Mouse (Mus musculus) MEL (cell line): ENCODE data around the gene Letmd1. TPM values are rescaled to one million over a fixed set of nuclear protein-coding genes. Genes with fewer than 3 reads are reported as not detected.

Source experiments
- DNase-seq: peaks from one replicate; pipeline ENCODE4 v3.0.0; 2011; ENCODE audit warnings: low read depth, low spot score
- H3K27ac ChIP-seq: 2 replicates; pipeline ENCODE4 v1.5.1; 2012; ENCODE audit warnings: low read depth, mild to moderate bottlenecking, control low read depth, low read length, moderate library complexity; ENCODE audit not compliant: control insufficient read depth
- H3K27me3 ChIP-seq, 2 experiments: fragments of 150-350 bp in 1 of 2; sonication (generic) in 1 of 2; 2 replicates each; pipeline ENCODE4 v1.6.1; 2012; ENCODE audit warnings: low read length in 2 of 2, mild to moderate bottlenecking in 2 of 2, improper control_type of control experiment in 1 of 2, moderate library complexity in 1 of 2; ENCODE audit not compliant: insufficient read depth in 2 of 2, control insufficient read depth in 1 of 2
- H3K36me3 ChIP-seq, 2 experiments: 2 replicates each; pipeline ENCODE4 v1.6.1; 2012 to 2014; ENCODE audit warnings: low read length in 2 of 2, improper control_type of control experiment in 1 of 2, inconsistent platforms in 1 of 2, mild to moderate bottlenecking in 1 of 2; ENCODE audit not compliant: insufficient read depth in 2 of 2, control insufficient read depth in 1 of 2
- H3K4me1 ChIP-seq, 2 experiments: fragments of 150-350 bp in 1 of 2; sonication (generic) in 1 of 2; 2 replicates each; pipeline ENCODE4 v1.6.1; 2012; ENCODE audit warnings: low read length in 2 of 2, improper control_type of control experiment in 1 of 2, mild to moderate bottlenecking in 1 of 2; ENCODE audit not compliant: insufficient read depth in 2 of 2, control insufficient read depth in 1 of 2
- H3K4me3 ChIP-seq, 2 experiments: fragments of 150-350 bp in 1 of 2; sonication (generic) in 1 of 2; 2 replicates each; pipeline ENCODE4 v1.5.1; 2012; ENCODE audit warnings: low read depth in 2 of 2, low read length in 2 of 2, mild to moderate bottlenecking in 2 of 2, moderate library complexity in 2 of 2, control low read depth in 1 of 2, improper control_type of control experiment in 1 of 2; ENCODE audit not compliant: control insufficient read depth in 1 of 2, insufficient read depth in 1 of 2
- H3K79me2 ChIP-seq: 2 replicates; pipeline ENCODE4 v1.6.1; 2012; ENCODE audit warnings: mild to moderate bottlenecking, low read length, moderate library complexity; ENCODE audit not compliant: control insufficient read depth, poor library complexity, insufficient read depth
- H3K9ac ChIP-seq: 2 replicates; pipeline ENCODE4 v1.6.1; 2012; ENCODE audit warnings: low read depth, mild to moderate bottlenecking, control low read depth, low read length, moderate library complexity; ENCODE audit not compliant: control insufficient read depth, poor library complexity, severe bottlenecking
- H3K9me3 ChIP-seq: fragments of 150-350 bp; sonication (generic); replicated peaks from 2 replicates; pipeline ENCODE4 v1.6.1; 2012; ENCODE audit warnings: mild to moderate bottlenecking, low read length, improper control_type of control experiment, moderate library complexity; ENCODE audit not compliant: insufficient read depth
- BHLHE40 ChIP-seq: IDR thresholded peaks from 2 replicates; pipeline ENCODE4 v1.6.1; 2012; ENCODE audit warnings: low read depth, mild to moderate bottlenecking, inconsistent platforms, low read length, improper control_type of control experiment, borderline replicate concordance
- CHD1 ChIP-seq: IDR thresholded peaks from 2 replicates; pipeline ENCODE4 v1.6.1; 2012; ENCODE audit warnings: low read depth, mild to moderate bottlenecking, inconsistent platforms, low read length, improper control_type of control experiment
- CHD2 ChIP-seq: IDR thresholded peaks from 2 replicates; pipeline ENCODE4 v1.6.1; 2011; ENCODE audit warnings: low read length, improper control_type of control experiment
- CTCF ChIP-seq, 3 experiments: IDR thresholded peaks in 2 of 3; conservative IDR thresholded peaks in 1 of 3; 2 replicates each; pipeline ENCODE4 v1.5.1; 2011 to 2012; ENCODE audit warnings: low read length in 3 of 3, low read depth in 2 of 3, mild to moderate bottlenecking in 2 of 3, improper control_type of control experiment in 1 of 3, inconsistent platforms in 1 of 3, mixed read lengths in 1 of 3, moderate library complexity in 1 of 3; ENCODE audit not compliant: control insufficient read depth in 1 of 3, insufficient read depth in 1 of 3, poor library complexity in 1 of 3, severe bottlenecking in 1 of 3
- EP300 ChIP-seq, 2 experiments: IDR thresholded peaks; 2 replicates each; pipeline ENCODE4 v1.6.1; 2011; ENCODE audit warnings: improper control_type of control experiment in 2 of 2, low read length in 2 of 2, low read depth in 1 of 2, mild to moderate bottlenecking in 1 of 2
- GABPA ChIP-seq: IDR thresholded peaks from 2 replicates; pipeline ENCODE4 v1.6.1; 2012; ENCODE audit warnings: low read depth, mild to moderate bottlenecking, inconsistent platforms, low read length, improper control_type of control experiment, moderate library complexity
- HCFC1 ChIP-seq: IDR thresholded peaks from 2 replicates; pipeline ENCODE4 v1.6.1; 2012; ENCODE audit warnings: low read depth, mild to moderate bottlenecking, inconsistent platforms, low read length, improper control_type of control experiment, moderate library complexity
- JUND ChIP-seq: IDR thresholded peaks from 2 replicates; pipeline ENCODE4 v1.6.1; 2011; ENCODE audit warnings: low read depth, mild to moderate bottlenecking, improper control_type of control experiment, low read length
- KAT2A ChIP-seq: conservative IDR thresholded peaks from 2 replicates; pipeline ENCODE4 v1.6.1; 2012; ENCODE audit warnings: low read depth, low read length, improper control_type of control experiment, inconsistent platforms
- MAX ChIP-seq: IDR thresholded peaks from 2 replicates; pipeline ENCODE4 v1.6.1; 2011; ENCODE audit warnings: low read length, improper control_type of control experiment
- MAZ ChIP-seq: IDR thresholded peaks from 2 replicates; pipeline ENCODE4 v1.6.1; 2012; ENCODE audit warnings: low read depth, mild to moderate bottlenecking, inconsistent platforms, low read length, improper control_type of control experiment
- MEF2A ChIP-seq: IDR thresholded peaks from 2 replicates; pipeline ENCODE4 v1.6.1; 2014; ENCODE audit warnings: low read depth, mild to moderate bottlenecking, inconsistent platforms, low read length, improper control_type of control experiment; ENCODE audit not compliant: poor library complexity, insufficient replicate concordance, severe bottlenecking; ENCODE audit errors: extremely low read depth
- MXI1 ChIP-seq: IDR thresholded peaks from 2 replicates; pipeline ENCODE4 v1.6.1; 2011; ENCODE audit warnings: mild to moderate bottlenecking, low read depth, low read length, improper control_type of control experiment
- MYB ChIP-seq: IDR thresholded peaks from 2 replicates; pipeline ENCODE4 v1.6.1; 2011; ENCODE audit warnings: mild to moderate bottlenecking, low read depth, low read length, improper control_type of control experiment
- NELFE ChIP-seq: IDR thresholded peaks from 2 replicates; pipeline ENCODE4 v1.6.1; 2011; ENCODE audit warnings: low read depth, low read length, improper control_type of control experiment
- NRF1 ChIP-seq: IDR thresholded peaks from 2 replicates; pipeline ENCODE4 v1.6.1; 2014; ENCODE audit warnings: low read depth, mild to moderate bottlenecking, inconsistent platforms, low read length, improper control_type of control experiment, moderate library complexity; ENCODE audit not compliant: poor library complexity, insufficient read depth, severe bottlenecking
- POLR2A ChIP-seq, 2 experiments: IDR thresholded peaks; 2 replicates each; pipeline ENCODE4 v1.6.1; 2011 to 2012; ENCODE audit warnings: low read length in 2 of 2, mild to moderate bottlenecking in 2 of 2, control low read depth in 1 of 2, improper control_type of control experiment in 1 of 2, low read depth in 1 of 2, moderate library complexity in 1 of 2; ENCODE audit not compliant: control insufficient read depth in 1 of 2, insufficient read depth in 1 of 2, poor library complexity in 1 of 2
- POLR2AphosphoS2 ChIP-seq: IDR thresholded peaks from 2 replicates; pipeline ENCODE4 v1.6.1; 2011; ENCODE audit warnings: low read length, improper control_type of control experiment
- POLR2AphosphoS5 ChIP-seq: IDR thresholded peaks from 2 replicates; pipeline ENCODE4 v1.6.1; 2012; ENCODE audit warnings: low read depth, borderline replicate concordance, mild to moderate bottlenecking, inconsistent platforms, low read length, moderate library complexity, mixed read lengths
- RAD21 ChIP-seq: IDR thresholded peaks from 2 replicates; pipeline ENCODE4 v1.6.1; 2011; ENCODE audit warnings: mild to moderate bottlenecking, low read depth, low read length, improper control_type of control experiment
- RCOR1 ChIP-seq: IDR thresholded peaks from 2 replicates; pipeline ENCODE4 v1.6.1; 2012; ENCODE audit warnings: low read depth, mild to moderate bottlenecking, inconsistent platforms, low read length, improper control_type of control experiment
- SIN3A ChIP-seq: IDR thresholded peaks from 2 replicates; pipeline ENCODE4 v1.6.1; 2012; ENCODE audit warnings: low read length, improper control_type of control experiment, inconsistent platforms
- TAL1 ChIP-seq: IDR thresholded peaks from 2 replicates; pipeline ENCODE4 v1.6.1; 2012; ENCODE audit warnings: mild to moderate bottlenecking, inconsistent platforms, low read length, moderate library complexity, mixed read lengths
- TBP ChIP-seq: IDR thresholded peaks from 2 replicates; pipeline ENCODE4 v1.8.0; 2011; ENCODE audit warnings: low read depth, low read length, improper control_type of control experiment
- TCF12 ChIP-seq: IDR thresholded peaks from 2 replicates; pipeline ENCODE4 v1.6.1; 2014; ENCODE audit warnings: low read depth, mild to moderate bottlenecking, inconsistent platforms, low read length, improper control_type of control experiment, moderate library complexity
- UBTF ChIP-seq: IDR thresholded peaks from 2 replicates; pipeline ENCODE4 v1.6.1; 2012; ENCODE audit warnings: low read depth, mild to moderate bottlenecking, inconsistent platforms, low read length, improper control_type of control experiment, moderate library complexity, borderline replicate concordance; ENCODE audit not compliant: insufficient read depth
- USF1 ChIP-seq: IDR thresholded peaks from 2 replicates; pipeline ENCODE4 v1.6.1; 2014; ENCODE audit warnings: low read depth, mild to moderate bottlenecking, inconsistent platforms, low read length, improper control_type of control experiment, moderate library complexity
- ZMIZ1 ChIP-seq: IDR thresholded peaks from 2 replicates; pipeline ENCODE4 v1.6.1; 2012; ENCODE audit warnings: low read depth, mild to moderate bottlenecking, inconsistent platforms, low read length, improper control_type of control experiment, moderate library complexity
- ZNF384 ChIP-seq: IDR thresholded peaks from 2 replicates; pipeline ENCODE4 v1.6.1; 2012; ENCODE audit warnings: low read depth, mild to moderate bottlenecking, inconsistent platforms, low read length, improper control_type of control experiment
- polyA plus RNA-seq, 2 experiments: library from polyadenylated mRNA; stranded (reverse) in 1 of 2; unstranded in 1 of 2; fragments of >175 nt in 1 of 2; fragments of >200 nt in 1 of 2; gene quantifications; 2 replicates each; pipeline versions ENCODE4 v1.2.1 to v1.2.4; 2012; ENCODE audit warnings: low replicate concordance in 2 of 2, low read depth in 1 of 2; ENCODE audit not compliant: insufficient read length in 2 of 2, insufficient read depth in 1 of 2, missing spikeins in 1 of 2
- total RNA-seq: library from RNA; depleted of rRNA; stranded (reverse); fragments of 300-350 nt; gene quantifications from 2 replicates; pipeline ENCODE4 v1.2.3, GENCODE M21; 2012

The Letmd1 gene
- total and polyA plus RNA-seq, 3 experiments, result 38.8 to 277 (median 64.3) TPM

DNA sequence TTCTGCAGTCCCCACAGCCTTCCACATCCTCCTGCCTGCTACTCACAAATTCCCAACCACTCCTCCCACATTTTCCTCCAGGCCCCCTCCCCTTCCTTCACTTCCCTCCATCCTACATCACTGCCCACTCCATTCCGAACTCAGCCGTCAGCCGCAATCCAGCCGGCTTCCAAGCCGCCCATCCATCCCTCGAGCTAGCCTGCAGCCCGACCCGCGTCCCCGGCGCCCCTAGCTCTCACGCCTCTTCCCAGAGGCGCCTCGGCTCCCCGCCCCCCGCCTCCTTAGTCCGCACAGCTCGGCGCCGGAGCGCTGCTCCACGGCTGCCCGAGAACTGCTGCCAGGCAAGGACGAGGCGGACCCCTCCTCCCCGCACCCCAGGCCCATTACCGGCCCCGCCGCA is 25.8 kb downstream of the Letmd1 start:
- H3K27ac ChIP-seq, result no peak overlapping the region
- no peaks in the 10 kb centered on the region for H3K9me3 ChIP-seq

DNA sequence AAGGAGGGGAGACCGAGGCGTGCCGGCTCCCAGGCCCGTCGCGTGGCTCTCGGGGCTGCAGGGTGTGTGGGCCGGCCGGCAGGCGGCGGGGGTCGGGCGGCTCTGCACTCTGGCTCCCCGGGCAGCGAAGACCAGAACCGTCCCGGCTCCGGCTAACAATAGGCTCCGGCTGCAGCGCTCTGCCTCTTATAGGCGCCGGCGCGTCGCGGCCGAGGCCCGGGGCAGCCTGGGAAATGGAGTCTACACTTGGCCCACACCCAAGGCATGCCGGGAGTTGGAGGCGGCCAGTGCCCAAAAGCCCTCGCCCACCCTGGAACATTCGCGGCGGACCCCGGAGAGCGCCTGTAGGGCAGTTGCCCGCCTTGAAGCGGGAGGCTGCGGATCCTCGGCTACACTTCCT is 26.3 kb downstream of the Letmd1 start, which contains the start of gene Csrnp2:
Csrnp2 (minus strand) TSS at position 387 of the 400 bp plus-strand sequence.
- Histone ChIP-seq H3K27me3 (no peaks in the 10 kb centered on the region), H3K4me1 (peaks cover 0 to 17% of the 10 kb centered on the region in 2 experiments; a peak in 2 of 4 replicates), H3K36me3 (peaks cover 0 to 14% of the 10 kb centered on the region in 2 experiments; a peak in 2 of 4 replicates), H3K27ac (no peak within 1 kb of the TSS), H3K9me3 (no peaks in the 10 kb centered on the region), H3K9ac (peak within 1 kb of the TSS; percentile 84), H3K79me2 (peaks cover 8% of the 10 kb centered on the region), H3K4me3 (peak within 1 kb of the TSS; percentile 68 to 84)
- peak; percentile 95 for DNase-seq
- TF ChIP-seq ZMIZ1 (peak; percentile 99), UBTF (peak; percentile 88; the same call in 1 of the 2 replicates), CTCF (IDR thresholded peaks at IDR 0.05 in 2 of 3, conservative IDR thresholded peaks at IDR 0.05 in 1 of 3; ENCODE audit: control insufficient read depth in 1 of 3, insufficient read depth in 1 of 3, low read depth in 2 of 3, low read length in 3 of 3, poor library complexity in 1 of 3, severe bottlenecking in 1 of 3) (no peak; a peak in 1 of 6 replicates), TCF12 (peak; percentile 78), HCFC1 (peak; percentile 99), BHLHE40 (no peak), RAD21 (no peak), RCOR1 (no peak), TBP (peak; percentile 98), GABPA (no peak), POLR2A (IDR thresholded peaks at IDR 0.05; ENCODE audit: control insufficient read depth in 1 of 2, insufficient read depth in 1 of 2, low read depth in 1 of 2, low read length in 2 of 2, poor library complexity in 1 of 2) (peak; percentile 99 to 100), MEF2A (peak; percentile 43; the same call in 1 of the 2 replicates), MXI1 (peak; percentile 78), NRF1 (peak; percentile 66), POLR2AphosphoS2 (peak; percentile 98), POLR2AphosphoS5 (0 out of 2 replicates have a peak, but pooled peaks have one; percentile 76), USF1 (peak; percentile 27; the same call in 1 of the 2 replicates), MAZ (peak; percentile 47; the same call in 1 of the 2 replicates), NELFE (peak; percentile 99), EP300 (IDR thresholded peaks at IDR 0.05; ENCODE audit: low read depth in 1 of 2, low read length in 2 of 2) (peak in 1 of 2 experiments; percentile 21; a peak in 1 of 4 replicates), CHD1 (no peak), SIN3A (peak; percentile 76), KAT2A (peak; percentile 86; the same call in 1 of the 2 replicates), TAL1 (no peak), MAX (peak; percentile 72; the same call in 1 of the 2 replicates)

More for the DNA sequence above, 25.8 kb downstream of the Letmd1 start:
- Histone ChIP-seq H3K79me2 (peaks cover 8% of the 10 kb centered on the region), H3K4me1 (peaks cover 0 to 17% of the 10 kb centered on the region in 2 experiments; a peak in 2 of 4 replicates), H3K36me3 (peaks cover 0 to 14% of the 10 kb centered on the region in 2 experiments; a peak in 2 of 4 replicates), H3K27me3 (no peaks in the 10 kb centered on the region), H3K4me3 (peak overlapping the region; percentile 68 to 84), H3K9ac (peak overlapping the region; percentile 84)
- TF ChIP-seq HCFC1 (no peak), JUND (no peak), CTCF (IDR thresholded peaks at IDR 0.05 in 2 of 3, conservative IDR thresholded peaks at IDR 0.05 in 1 of 3; ENCODE audit: control insufficient read depth in 1 of 3, insufficient read depth in 1 of 3, low read depth in 2 of 3, low read length in 3 of 3, poor library complexity in 1 of 3, severe bottlenecking in 1 of 3) (no peak), EP300 (IDR thresholded peaks at IDR 0.05; ENCODE audit: low read depth in 1 of 2, low read length in 2 of 2) (no peak), MAZ (no peak), MYB (no peak), ZNF384 (no peak), NRF1 (no peak), CHD2 (no peak), TAL1 (no peak), RAD21 (no peak)
- DNase-seq, result no peak
